Mouse (Mus musculus) retina, postnatal 7 days (tissue): Measurements from ENCODE around the gene Spata32.

Source experiments
- DNase-seq: peaks from one replicate; pipeline ENCODE4 v3.0.0-alpha.2; 2012; ENCODE audit warnings: low read depth, low spot score

Gene Spata32

GRCm38 (mm10) chr11:103173771-103174344 lies 44.4 kb downstream of the Spata32 start:
- DNase-seq, result no peak

GRCm38 (mm10) chr11:103173041-103173770 lies 45.0 kb downstream of the Spata32 start:
- DNase-seq, result no peak

GRCm38 (mm10) chr11:103172392-103173040 lies 45.7 kb downstream of the Spata32 start:
- no peak for DNase-seq

GRCm38 (mm10) chr11:103171703-103172391 lies 46.4 kb downstream of the Spata32 start:
- no peak for DNase-seq

GRCm38 (mm10) chr11:103171286-103171620 lies 47.0 kb downstream of the Spata32 start:
- DNase-seq, result no peak

GRCm38 (mm10) chr11:103170494-103171285 lies 47.5 kb downstream of the Spata32 start, which contains the start of gene Fmnl1:
Gene Fmnl1, plus strand, starts transcription at chr11:103171107.
- DNase-seq, result peak; percentile 27

- no peak for DNase-seq
Measured at GRCm38 (mm10) chr11:103170111-103170493, 48.1 kb downstream of the Spata32 start.

- DNase-seq, result no peak
Measured at GRCm38 (mm10) chr11:103169664-103170063, 48.6 kb downstream of the Spata32 start.

- peak; percentile 54 for DNase-seq
Measured at GRCm38 (mm10) chr11:103168690-103169390, 49.4 kb downstream of the Spata32 start.

- no peak for DNase-seq
Measured at GRCm38 (mm10) chr11:103164391-103164790, 53.8 kb downstream of the Spata32 start.

GRCm38 (mm10) chr11:103162132-103162531 lies 56.1 kb downstream of the Spata32 start:
- DNase-seq, result no peak

GRCm38 (mm10) chr11:103161449-103161848 lies 56.8 kb downstream of the Spata32 start:
- DNase-seq, result no peak

GRCm38 (mm10) chr11:103160738-103161137 lies 57.5 kb downstream of the Spata32 start:
- no peak for DNase-seq

- peak; percentile 84 for DNase-seq
Measured at GRCm38 (mm10) chr11:103158621-103159478, 59.4 kb downstream of the Spata32 start.
